Mouse (Mus musculus) CH12.LX (cell line): ENCODE data around the gene Ski. TPM values are rescaled to one million over a fixed set of nuclear protein-coding genes. Genes with fewer than 3 reads are reported as not detected.
A peak's percentile ranks its signal among the peaks of the same experiment; 100 is the strongest.

Source experiments
- DNase-seq: peaks from one replicate; pipeline ENCODE4 v3.0.0-alpha.2; 2013; ENCODE audit errors: extremely low read depth
- H3K27ac ChIP-seq: 2 replicates; pipeline ENCODE4 v1.5.1; 2012; ENCODE audit warnings: low read depth, mild to moderate bottlenecking, control low read depth, moderate library complexity; ENCODE audit not compliant: insufficient read depth
- H3K27me3 ChIP-seq: replicated peaks from 2 replicates; pipeline ENCODE3; 2012; ENCODE audit warnings: inconsistent platforms
- H3K36me3 ChIP-seq, 2 experiments: replicated peaks in 1 of 2; 2 replicates each; pipeline versions ENCODE3 to v1.6.1; 2012; ENCODE audit warnings: inconsistent platforms in 1 of 2, low read length in 1 of 2, mild to moderate bottlenecking in 1 of 2, mixed read lengths in 1 of 2, moderate library complexity in 1 of 2; ENCODE audit not compliant: control insufficient read depth in 1 of 2, insufficient read depth in 1 of 2
- H3K4me1 ChIP-seq, 2 experiments: 2 replicates each; pipeline ENCODE4 v1.6.1; 2012; ENCODE audit warnings: inconsistent platforms in 1 of 2, moderate library complexity in 1 of 2; ENCODE audit not compliant: insufficient read depth in 2 of 2, control insufficient read depth in 1 of 2
- H3K4me2 ChIP-seq: 2 replicates; pipeline ENCODE4 v1.6.1; 2012; ENCODE audit warnings: low read depth, mild to moderate bottlenecking, control low read depth; ENCODE audit not compliant: poor library complexity, insufficient read depth, severe bottlenecking
- H3K4me3 ChIP-seq, 3 experiments: fragments of 150-350 bp in 1 of 3; sonication (generic) in 1 of 3; replicated peaks in 1 of 3; 2 replicates each; pipeline versions ENCODE3 to v1.5.1; 2011 to 2012; ENCODE audit warnings: low read depth in 2 of 3, low read length in 2 of 3, mild to moderate bottlenecking in 2 of 3, moderate library complexity in 2 of 3, control low read depth in 1 of 3, improper control_type of control experiment in 1 of 3, inconsistent platforms in 1 of 3, mixed read lengths in 1 of 3; ENCODE audit not compliant: poor library complexity in 1 of 3
- H3K79me2 ChIP-seq: replicated peaks from 2 replicates; pipeline ENCODE4 v1.6.1; 2012; ENCODE audit warnings: mild to moderate bottlenecking, moderate library complexity; ENCODE audit not compliant: control insufficient read depth, poor library complexity, insufficient read depth, severe bottlenecking; ENCODE audit errors: extremely low read depth
- H3K9ac ChIP-seq: 2 replicates; pipeline ENCODE4 v1.6.1; 2012; ENCODE audit warnings: low read depth, mild to moderate bottlenecking, control low read depth, moderate library complexity; ENCODE audit not compliant: insufficient read depth
- H3K9me3 ChIP-seq: replicated peaks from 2 replicates; pipeline ENCODE3; 2012; ENCODE audit warnings: low read length, inconsistent platforms, mixed read lengths
- CHD1 ChIP-seq: IDR thresholded peaks from 2 replicates; pipeline ENCODE4 v1.6.1; 2012; ENCODE audit warnings: low read depth, low read length, improper control_type of control experiment, inconsistent platforms
- CHD2 ChIP-seq: IDR thresholded peaks from 2 replicates; pipeline ENCODE4 v1.6.1; 2011; ENCODE audit warnings: low read length, improper control_type of control experiment
- CTCF ChIP-seq, 2 experiments: IDR thresholded peaks in 1 of 2; conservative IDR thresholded peaks in 1 of 2; 2 replicates each; pipeline ENCODE4 v1.5.1; 2011 to 2012; ENCODE audit warnings: low read depth in 2 of 2, low read length in 2 of 2, improper control_type of control experiment in 1 of 2, inconsistent platforms in 1 of 2, mild to moderate bottlenecking in 1 of 2, moderate library complexity in 1 of 2
- E2F4 ChIP-seq: IDR thresholded peaks from 2 replicates; pipeline ENCODE4 v1.6.1; 2011; ENCODE audit warnings: low read depth, low read length, improper control_type of control experiment; ENCODE audit not compliant: insufficient replicate concordance
- ELF1 ChIP-seq: IDR thresholded peaks from 2 replicates; pipeline ENCODE4 v1.6.1; 2014; ENCODE audit warnings: low read depth, mild to moderate bottlenecking, inconsistent platforms, low read length, improper control_type of control experiment
- EP300 ChIP-seq: IDR thresholded peaks from 2 replicates; pipeline ENCODE4 v1.6.1; 2011; ENCODE audit warnings: low read length, improper control_type of control experiment
- ETS1 ChIP-seq: conservative IDR thresholded peaks from 2 replicates; pipeline ENCODE4 v1.6.1; 2012; ENCODE audit warnings: low read depth, mild to moderate bottlenecking, inconsistent platforms, low read length, improper control_type of control experiment, moderate library complexity
- GABPA ChIP-seq: IDR thresholded peaks from 2 replicates; pipeline ENCODE4 v1.6.1; 2012; ENCODE audit warnings: low read depth, low read length, improper control_type of control experiment, inconsistent platforms; ENCODE audit not compliant: insufficient replicate concordance
- IRF4 ChIP-seq: IDR thresholded peaks from 2 replicates; pipeline ENCODE4 v1.6.1; 2014; ENCODE audit warnings: low read depth, mild to moderate bottlenecking, inconsistent platforms, low read length, improper control_type of control experiment
- MAX ChIP-seq: IDR thresholded peaks from 2 replicates; pipeline ENCODE4 v1.6.1; 2011; ENCODE audit warnings: low read length, improper control_type of control experiment
- MAZ ChIP-seq: IDR thresholded peaks from 2 replicates; pipeline ENCODE4 v1.6.1; 2012; ENCODE audit warnings: low read depth, mild to moderate bottlenecking, inconsistent platforms, low read length, improper control_type of control experiment, moderate library complexity
- MEF2A ChIP-seq: IDR thresholded peaks from 2 replicates; pipeline ENCODE4 v1.6.1; 2014; ENCODE audit warnings: low read depth, mild to moderate bottlenecking, inconsistent platforms, low read length, improper control_type of control experiment, borderline replicate concordance
- MXI1 ChIP-seq: IDR thresholded peaks from 2 replicates; pipeline ENCODE4 v1.6.1; 2011; ENCODE audit warnings: mild to moderate bottlenecking, low read depth, low read length, improper control_type of control experiment
- NELFE ChIP-seq: IDR thresholded peaks from 2 replicates; pipeline ENCODE4 v1.6.1; 2011; ENCODE audit warnings: low read depth, low read length, improper control_type of control experiment
- POLR2AphosphoS2 ChIP-seq: IDR thresholded peaks from 2 replicates; pipeline ENCODE4 v1.6.1; 2011; ENCODE audit warnings: low read depth, low read length, improper control_type of control experiment
- RAD21 ChIP-seq: IDR thresholded peaks from 2 replicates; pipeline ENCODE4 v1.6.1; 2011; ENCODE audit warnings: low read depth, mild to moderate bottlenecking, low read length, improper control_type of control experiment, moderate library complexity
- SMC3 ChIP-seq: IDR thresholded peaks from 2 replicates; pipeline ENCODE4 v1.6.1; 2011; ENCODE audit warnings: low read depth, low read length, improper control_type of control experiment
- TBP ChIP-seq: conservative IDR thresholded peaks from 2 replicates; pipeline ENCODE4 v1.6.1; 2011; ENCODE audit warnings: low read depth, low read length, improper control_type of control experiment
- TCF12 ChIP-seq: IDR thresholded peaks from 2 replicates; pipeline ENCODE4 v1.6.1; 2014; ENCODE audit warnings: low read depth, mild to moderate bottlenecking, inconsistent platforms, low read length, improper control_type of control experiment
- UBTF ChIP-seq: IDR thresholded peaks from 2 replicates; pipeline ENCODE4 v1.6.1; 2012; ENCODE audit warnings: low read depth, mild to moderate bottlenecking, inconsistent platforms, low read length, improper control_type of control experiment, moderate library complexity
- USF2 ChIP-seq: conservative IDR thresholded peaks from 2 replicates; pipeline ENCODE4 v1.6.1; 2011; ENCODE audit warnings: low read depth, low read length, improper control_type of control experiment
- ZC3H11A ChIP-seq: IDR thresholded peaks from 2 replicates; pipeline ENCODE4 v1.6.1; 2012; ENCODE audit warnings: low read depth, mild to moderate bottlenecking, inconsistent platforms, low read length, improper control_type of control experiment
- ZMIZ1 ChIP-seq: IDR thresholded peaks from 2 replicates; pipeline ENCODE4 v1.6.1; 2012; ENCODE audit warnings: low read depth, mild to moderate bottlenecking, inconsistent platforms, low read length, improper control_type of control experiment
- ZNF384 ChIP-seq: IDR thresholded peaks from 2 replicates; pipeline ENCODE4 v1.6.1; 2012; ENCODE audit warnings: low read depth, low read length, improper control_type of control experiment, inconsistent platforms
- dilution Hi-C: fragments of 300-500 bp; cut with MboI; formaldehyde crosslinking; loops from 2 replicates; pipeline ENCODE4 v1.14.3; 2020; ENCODE audit warnings: low sequenced_read_pairs; ENCODE audit not compliant: extremely low pct_unique_long_range_greater_than_20kb, extremely low pct_ligation_motif_present
- in situ Hi-C: fragments of 300-500 bp; cut with MboI; formaldehyde crosslinking; loops from 3 replicates; pipeline ENCODE4 v1.14.3; 2019; ENCODE audit warnings: low sequenced_read_pairs, low pct_ligation_motif_present, low pct_unique_long_range_greater_than_20kb, mixed read lengths
- polyA plus RNA-seq: library from polyadenylated mRNA; unstranded; fragments of >175 nt; gene quantifications from 2 replicates; pipeline ENCODE4 v1.2.1, GENCODE M21; 2012; ENCODE audit warnings: low read depth; ENCODE audit not compliant: insufficient read length
- total RNA-seq, 2 experiments: library from RNA; depleted of rRNA; stranded (reverse); fragments of 300-350 nt in 1 of 2; fragments of >200 nt in 1 of 2; gene quantifications; 2 replicates each; pipeline ENCODE4 v1.2.3; 2012 to 2014

Gene Ski
- total and polyA plus RNA-seq, 3 experiments: 4.1 to 17.9 (median 10.1) TPM

DNA sequence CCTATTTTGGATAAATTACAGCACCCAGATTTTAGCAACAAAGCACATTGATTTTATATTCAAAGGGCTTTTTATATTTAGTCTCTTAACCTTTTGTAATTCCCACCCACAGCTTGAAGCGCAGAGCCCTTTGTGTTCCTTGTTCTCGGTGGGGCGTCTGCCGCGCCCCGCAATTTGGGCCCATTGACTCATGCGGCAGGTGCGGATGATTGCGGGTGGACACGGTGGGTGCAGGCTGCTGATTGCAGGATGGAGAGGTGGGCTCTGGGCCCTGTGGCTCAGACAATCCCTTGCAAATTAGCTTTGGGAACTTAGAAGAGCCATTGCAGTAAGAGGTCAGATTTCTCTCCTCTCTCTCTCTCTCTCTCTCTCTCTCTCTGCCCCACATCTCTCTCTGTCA lies 104.1 kb downstream of the Ski start:
- Histone ChIP-seq H3K27ac (no peak overlapping the region), H3K4me2 (no peak overlapping the region), H3K27me3 (no peaks in the 10 kb centered on the region), H3K4me1 (peaks cover 18 to 50% of the 10 kb centered on the region in 2 experiments), H3K9ac (no peak overlapping the region), H3K4me3 (no peak overlapping the region), H3K9me3 (no peaks in the 10 kb centered on the region), H3K36me3 (peaks cover 0 to 53% of the 10 kb centered on the region in 2 experiments), H3K79me2 (no peaks in the 10 kb centered on the region)
- dilution Hi-C loops: no loop called here
- TF ChIP-seq UBTF (no peak), MEF2A (no peak), ZMIZ1 (no peak), CTCF (conservative IDR thresholded peaks at IDR 0.05 in 1 of 2, IDR thresholded peaks at IDR 0.05 in 1 of 2; ENCODE audit: low read depth in 2 of 2, low read length in 2 of 2) (no peak), MXI1 (no peak), TBP (no peak), NELFE (no peak), CHD2 (no peak), TCF12 (no peak), MAZ (no peak), USF2 (no peak), RAD21 (no peak), ETS1 (no peak), ZC3H11A (no peak), SMC3 (no peak), IRF4 (no peak), ZNF384 (no peak), MAX (no peak), CHD1 (no peak), E2F4 (no peak)
- in situ Hi-C loops: no loop called here
- DNase-seq: no peak

DNA sequence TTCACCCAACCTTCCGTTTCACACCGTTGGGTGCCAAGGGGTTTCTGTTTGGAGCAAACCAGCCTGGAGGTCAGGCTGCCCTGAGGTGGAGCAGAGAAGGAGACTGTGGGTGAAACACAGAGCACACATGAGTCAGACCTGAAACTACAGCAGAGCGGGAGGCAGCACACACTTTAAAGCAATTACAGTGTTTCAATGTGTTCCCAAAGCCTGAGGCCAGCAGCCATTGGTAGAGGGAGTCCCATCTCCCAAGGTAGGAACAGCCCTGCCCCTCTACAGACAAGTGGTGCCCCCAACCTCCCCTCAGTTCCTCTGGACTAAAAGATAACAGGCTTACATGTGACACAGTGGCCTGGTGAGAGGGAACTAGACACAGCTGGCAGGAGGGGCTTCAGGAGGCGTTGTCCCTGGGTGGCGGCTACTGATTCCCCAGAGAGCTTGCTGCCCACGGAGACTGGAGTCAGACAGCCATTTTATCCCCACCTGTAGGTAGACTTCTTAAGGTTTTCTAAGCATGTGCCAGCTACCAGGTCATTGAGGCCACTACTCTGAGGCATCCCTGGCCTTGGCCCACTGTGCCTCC lies 104.9 kb downstream of the Ski start:
- dilution Hi-C loops (no loop called here), in situ Hi-C loops (no loop called here)
- TF ChIP-seq USF2: no peak
- no peak for TF ChIP-seq CHD2
- TF ChIP-seq EP300: peak; percentile 29; the same call in 1 of the 2 replicates
- TF ChIP-seq MEF2A: no peak
- no peak for TF ChIP-seq RAD21
- TF ChIP-seq IRF4: peak; percentile 59
- no peak for TF ChIP-seq ZC3H11A
- TF ChIP-seq MXI1: peak; percentile 22; the same call in 1 of the 2 replicates
- no peak for TF ChIP-seq ELF1
- no peak for TF ChIP-seq GABPA
- no peak for TF ChIP-seq POLR2AphosphoS2
- TF ChIP-seq TBP: no peak
- Histone ChIP-seq H3K9me3 (no peaks in the 10 kb centered on the region), H3K4me2 (no peak overlapping the region), H3K27ac (no peak overlapping the region), H3K27me3 (no peaks in the 10 kb centered on the region), H3K36me3 (peaks cover 0 to 57% of the 10 kb centered on the region in 2 experiments), H3K79me2 (no peaks in the 10 kb centered on the region), H3K4me1 (peaks cover 18 to 50% of the 10 kb centered on the region in 2 experiments), H3K4me3 (no peak overlapping the region), H3K9ac (no peak overlapping the region)
- peak; percentile 55 for DNase-seq
